Mouse (Mus musculus): ENCODE results near the gene Rnf187. TPM values are rescaled to one million over a fixed set of nuclear protein-coding genes. Genes with fewer than 3 reads are reported as not detected.

Gene Rnf187
- polyA plus RNA-seq, 1 experiment from 2014 or later = 641 TPM

DNA sequence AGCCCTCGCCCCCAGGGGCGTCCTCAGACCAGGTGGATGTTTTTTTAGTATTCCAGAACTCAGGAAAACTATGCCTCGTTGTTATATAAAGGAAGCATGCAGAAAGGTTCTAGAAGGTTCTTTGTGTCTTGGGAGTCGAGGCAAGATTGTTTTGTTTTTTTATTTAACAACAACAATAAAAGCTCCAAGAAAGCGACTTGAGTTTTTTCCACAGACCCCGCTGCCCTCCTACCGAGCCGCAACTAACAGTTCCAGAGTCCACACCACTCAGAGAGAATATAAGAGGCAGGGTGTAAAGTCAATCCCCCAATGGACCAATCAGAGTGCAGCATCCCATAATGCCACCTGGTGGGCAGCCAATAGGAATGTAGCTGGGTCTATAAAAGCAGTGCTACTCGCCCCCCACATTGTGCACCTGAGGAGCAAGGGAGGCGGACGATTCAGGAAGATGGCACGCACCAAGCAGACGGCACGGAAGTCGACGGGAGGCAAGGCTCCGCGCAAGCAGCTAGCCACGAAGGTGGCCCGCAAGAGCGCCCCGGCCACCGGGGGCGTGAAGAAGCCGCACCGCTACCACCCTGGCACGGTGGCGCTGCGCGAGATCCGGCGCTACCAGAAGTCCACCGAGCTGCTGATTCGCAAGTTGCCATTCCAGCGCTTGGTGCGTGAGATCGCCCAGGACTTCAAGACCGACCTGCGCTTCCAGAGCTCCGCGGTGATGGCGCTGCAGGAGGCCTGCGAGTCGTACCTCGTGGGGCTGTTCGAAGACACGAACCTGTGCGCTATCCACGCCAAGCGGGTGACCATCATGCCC, 22.9 kb upstream of the Rnf187 start:
- H3K9ac ChIP-seq (replicated peaks; ENCODE audit: low read length) = no peak overlapping the region
- ATAC-seq (ENCODE audit: low FRiP score, low TSS enrichment) (no peak), DNase-seq (no peak)
- H3K4me1 ChIP-seq (ENCODE audit: control insufficient read depth, insufficient read depth, low read length) = peaks cover 30% of the 10 kb centered on the region
- no peak overlapping the region for H3K4me3 ChIP-seq (replicated peaks; ENCODE audit: low read depth, low read length)
- no peaks in the 10 kb centered on the region for H3K27me3 ChIP-seq (ENCODE audit: control insufficient read depth, insufficient read depth, low read length)
- WGBS = 61% methylated on average over 50 of the region's 50 CpGs
- H3K4me2 ChIP-seq (ENCODE audit: low read length) = no peak overlapping the region
- H3K36me3 ChIP-seq (ENCODE audit: control insufficient read depth, insufficient read depth, low read length) = peaks cover 11% of the 10 kb centered on the region
- H3K9me3 ChIP-seq (ENCODE audit: control insufficient read depth, low read length) = peaks cover 7% of the 10 kb centered on the region
- H3K27ac ChIP-seq (replicated peaks; ENCODE audit: low read depth, low read length) = no peak overlapping the region

DNA sequence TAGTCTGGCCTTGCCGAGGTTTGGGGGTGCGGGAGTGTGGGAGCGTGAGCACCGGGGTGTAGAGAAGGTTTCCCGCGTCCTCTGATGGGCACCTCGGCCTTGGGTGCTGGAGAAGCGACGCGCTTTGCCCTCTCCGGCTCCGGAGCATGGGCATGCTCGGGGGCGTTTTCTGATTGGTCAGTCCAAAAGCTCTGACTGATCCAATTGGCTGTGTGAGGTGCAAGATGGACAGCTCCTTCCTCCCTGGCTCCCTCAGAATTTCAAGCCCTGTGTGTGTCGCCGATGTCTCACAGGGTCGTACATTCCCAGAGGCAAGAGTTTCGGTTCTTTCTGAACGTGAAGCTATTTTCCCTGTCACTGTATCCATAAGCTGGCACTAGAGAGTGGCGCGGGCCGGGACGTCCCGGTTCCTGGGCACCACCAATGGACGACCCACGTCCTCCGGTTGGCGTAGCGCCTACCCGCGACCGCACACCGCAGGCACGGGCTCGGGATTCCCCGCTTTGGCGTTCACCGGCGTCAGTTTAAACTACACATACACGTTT, 21.3 kb upstream of the Rnf187 start:
- H3K4me2 ChIP-seq (ENCODE audit: low read length) = peak overlapping the region; percentile 76
- DNase-seq = peak; percentile 88
- WGBS = 3% methylated on average over 40 of the region's 40 CpGs
- peak overlapping the region; percentile 47 for H3K4me3 ChIP-seq (replicated peaks; ENCODE audit: low read depth, low read length)
- H3K27ac ChIP-seq (replicated peaks; ENCODE audit: low read depth, low read length) = peak overlapping the region; percentile 77
- ATAC-seq (ENCODE audit: low FRiP score, low TSS enrichment) = peak; percentile 85
- peaks cover 7% of the 10 kb centered on the region for H3K9me3 ChIP-seq (ENCODE audit: control insufficient read depth, low read length)
- peaks cover 32% of the 10 kb centered on the region for H3K4me1 ChIP-seq (ENCODE audit: control insufficient read depth, insufficient read depth, low read length)
- H3K9ac ChIP-seq (replicated peaks; ENCODE audit: low read length) = peak overlapping the region; percentile 59
- H3K27me3 ChIP-seq (ENCODE audit: control insufficient read depth, insufficient read depth, low read length) = no peaks in the 10 kb centered on the region
- H3K36me3 ChIP-seq (ENCODE audit: control insufficient read depth, insufficient read depth, low read length) = peaks cover 11% of the 10 kb centered on the region

GRCm38 (mm10) chr11:58959186-58959825, 20.6 kb upstream of the Rnf187 start:
- no peak for DNase-seq
- H3K9ac ChIP-seq (replicated peaks; ENCODE audit: low read length) = peak overlapping the region; percentile 59
- peak overlapping the region; percentile 76 for H3K4me2 ChIP-seq (ENCODE audit: low read length)
- H3K27ac ChIP-seq (replicated peaks; ENCODE audit: low read depth, low read length) = peak overlapping the region; percentile 77; the same call in 1 of the 2 replicates
- H3K36me3 ChIP-seq (ENCODE audit: control insufficient read depth, insufficient read depth, low read length) = peaks cover 11% of the 10 kb centered on the region
- no peak for ATAC-seq (ENCODE audit: low FRiP score, low TSS enrichment)
- H3K4me1 ChIP-seq (ENCODE audit: control insufficient read depth, insufficient read depth, low read length) = peaks cover 32% of the 10 kb centered on the region
- no peaks in the 10 kb centered on the region for H3K27me3 ChIP-seq (ENCODE audit: control insufficient read depth, insufficient read depth, low read length)
- WGBS = 34% methylated on average over 15 of the region's 15 CpGs
- peak overlapping the region; percentile 47 for H3K4me3 ChIP-seq (replicated peaks; ENCODE audit: low read depth, low read length)
- peaks cover 7% of the 10 kb centered on the region for H3K9me3 ChIP-seq (ENCODE audit: control insufficient read depth, low read length)

- WGBS = 89% methylated on average over 6 of the region's 6 CpGs
- Histone ChIP-seq H3K4me1 (ENCODE audit: control insufficient read depth, insufficient read depth, low read length) (peaks cover 31% of the 10 kb centered on the region), H3K36me3 (ENCODE audit: control insufficient read depth, insufficient read depth, low read length) (peaks cover 11% of the 10 kb centered on the region), H3K27me3 (ENCODE audit: control insufficient read depth, insufficient read depth, low read length) (no peaks in the 10 kb centered on the region), H3K9ac (replicated peaks; ENCODE audit: low read length) (no peak overlapping the region; the same call in 1 of the 2 replicates), H3K27ac (replicated peaks; ENCODE audit: low read depth, low read length) (no peak overlapping the region), H3K4me3 (replicated peaks; ENCODE audit: low read depth, low read length) (peak overlapping the region; percentile 4; the same call in 1 of the 2 replicates), H3K4me2 (ENCODE audit: low read length) (peak overlapping the region; percentile 64), H3K9me3 (ENCODE audit: control insufficient read depth, low read length) (peaks cover 7% of the 10 kb centered on the region)
- ATAC-seq (ENCODE audit: low FRiP score, low TSS enrichment) (no peak), DNase-seq (no peak)
These were observed 19.8 kb upstream of the Rnf187 start for GRCm38 (mm10) chr11:58958536-58958935.

DNA sequence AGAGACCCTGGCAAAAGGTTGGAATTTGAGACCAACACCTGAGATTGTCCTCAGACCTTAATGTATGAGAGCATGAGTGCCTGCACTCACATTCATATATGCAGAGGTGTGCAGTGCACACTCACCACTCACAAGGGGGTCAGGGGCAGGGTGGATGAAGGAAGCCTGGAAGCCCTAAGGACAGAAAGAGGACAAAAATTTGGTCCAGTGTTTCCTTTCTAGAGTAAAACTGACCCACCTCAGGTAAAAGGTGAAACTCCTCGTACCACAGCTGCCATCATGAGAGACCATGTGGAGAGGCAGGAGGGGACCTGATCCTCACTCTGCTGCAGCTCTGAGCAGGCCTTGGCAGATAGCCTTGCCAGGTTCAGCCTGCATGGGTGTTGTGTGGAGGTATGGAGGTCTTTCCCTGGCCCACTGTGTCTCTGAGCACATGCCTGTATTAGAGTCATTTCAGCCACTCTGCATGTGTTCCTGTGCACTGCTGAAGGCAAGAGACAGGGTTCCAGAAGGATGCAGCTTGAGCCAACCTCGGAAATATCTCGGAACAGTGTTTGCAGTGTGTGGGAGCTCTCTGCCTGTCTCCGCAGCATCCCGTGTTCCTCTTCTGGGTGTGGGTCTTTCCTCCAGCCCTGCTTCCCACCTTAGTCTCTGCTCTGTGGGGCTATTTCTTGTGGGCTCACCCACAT, 18.7 kb upstream of the Rnf187 start:
- no peak for ATAC-seq (ENCODE audit: low FRiP score, low TSS enrichment)
- Histone ChIP-seq H3K9me3 (ENCODE audit: control insufficient read depth, low read length) (peaks cover 7% of the 10 kb centered on the region), H3K9ac (replicated peaks; ENCODE audit: low read length) (peak overlapping the region; percentile 71), H3K4me2 (ENCODE audit: low read length) (peak overlapping the region; percentile 64), H3K27ac (replicated peaks; ENCODE audit: low read depth, low read length) (0 out of 2 replicates have a peak overlapping the region, but pooled peaks have one; percentile 20), H3K36me3 (ENCODE audit: control insufficient read depth, insufficient read depth, low read length) (peaks cover 11% of the 10 kb centered on the region), H3K4me1 (ENCODE audit: control insufficient read depth, insufficient read depth, low read length) (peaks cover 35% of the 10 kb centered on the region), H3K4me3 (replicated peaks; ENCODE audit: low read depth, low read length) (peak overlapping the region; percentile 53), H3K27me3 (ENCODE audit: control insufficient read depth, insufficient read depth, low read length) (no peaks in the 10 kb centered on the region)
- WGBS = 80% methylated on average over 5 of the region's 5 CpGs
- no peak for DNase-seq

DNA sequence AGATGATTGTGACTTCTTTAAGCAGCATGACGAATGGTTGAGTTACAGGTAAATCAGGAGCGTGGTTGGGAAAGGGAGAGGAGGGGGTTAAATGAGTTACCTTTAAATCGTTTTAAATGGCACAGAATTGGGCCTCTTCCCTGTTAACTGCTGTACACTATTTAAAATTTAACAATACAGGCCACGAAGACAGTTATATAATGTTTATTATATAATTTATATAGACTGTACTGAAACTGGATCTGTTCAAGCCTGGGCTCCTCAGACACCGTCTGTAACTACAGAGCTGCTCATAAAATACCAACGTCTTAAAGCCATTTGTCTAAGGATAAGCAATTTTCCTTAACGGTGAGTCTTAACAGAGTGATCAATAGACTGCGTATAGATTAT, 17.1 kb upstream of the Rnf187 start:
- H3K4me2 ChIP-seq (ENCODE audit: low read length) = peak overlapping the region; percentile 64
- ATAC-seq (ENCODE audit: low FRiP score, low TSS enrichment) = no peak
- H3K9ac ChIP-seq (replicated peaks; ENCODE audit: low read length) = peak overlapping the region; percentile 71
- WGBS = 22% methylated on average over 8 of the region's 8 CpGs
- H3K4me1 ChIP-seq (ENCODE audit: control insufficient read depth, insufficient read depth, low read length) = peaks cover 47% of the 10 kb centered on the region
- no peak overlapping the region; the same call in 1 of the 2 replicates for H3K27ac ChIP-seq (replicated peaks; ENCODE audit: low read depth, low read length)
- DNase-seq = no peak
- H3K9me3 ChIP-seq (ENCODE audit: control insufficient read depth, low read length) = no peaks in the 10 kb centered on the region
- H3K4me3 ChIP-seq (replicated peaks; ENCODE audit: low read depth, low read length) = peak overlapping the region; percentile 53
- peaks cover 11% of the 10 kb centered on the region for H3K36me3 ChIP-seq (ENCODE audit: control insufficient read depth, insufficient read depth, low read length)
- no peaks in the 10 kb centered on the region for H3K27me3 ChIP-seq (ENCODE audit: control insufficient read depth, insufficient read depth, low read length)

DNA sequence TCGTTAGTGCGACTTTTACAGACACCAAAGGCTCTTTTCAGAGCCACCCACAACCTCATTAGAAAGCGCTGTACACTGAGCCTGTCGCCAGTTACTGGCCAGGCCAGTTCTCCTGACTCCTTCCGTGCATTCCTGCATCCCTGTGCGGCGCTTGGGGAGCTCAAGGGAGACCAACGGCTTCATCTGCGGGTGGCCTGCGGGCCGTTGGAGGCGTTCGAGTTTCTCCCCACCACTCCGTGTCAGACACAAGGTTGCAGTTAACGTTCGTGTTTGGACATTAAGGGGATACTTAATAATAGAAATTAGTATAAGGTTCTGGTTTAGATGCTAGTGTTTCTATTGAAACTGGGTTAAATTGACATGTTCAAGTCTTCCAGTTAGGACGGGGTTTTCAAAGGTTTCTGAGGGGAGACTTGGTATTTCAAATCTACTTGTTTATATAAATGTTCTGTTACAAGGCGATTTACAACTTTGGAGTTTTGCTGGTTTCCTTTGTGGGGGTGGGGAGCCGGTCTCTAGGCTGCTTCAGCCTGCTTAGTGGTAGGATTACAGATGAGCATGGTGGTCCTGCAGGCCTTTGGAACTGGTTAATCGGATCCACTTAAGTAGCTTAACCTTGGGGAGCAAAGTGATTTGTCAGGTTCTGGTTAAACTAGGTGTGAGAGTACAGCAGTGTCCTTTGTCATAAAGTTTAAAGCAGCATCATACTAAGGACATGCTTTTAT, 16.6 kb upstream of the Rnf187 start:
- Histone ChIP-seq H3K9me3 (ENCODE audit: control insufficient read depth, low read length) (no peaks in the 10 kb centered on the region), H3K36me3 (ENCODE audit: control insufficient read depth, insufficient read depth, low read length) (peaks cover 11% of the 10 kb centered on the region), H3K4me1 (ENCODE audit: control insufficient read depth, insufficient read depth, low read length) (peaks cover 50% of the 10 kb centered on the region), H3K4me2 (ENCODE audit: low read length) (peak overlapping the region; percentile 64), H3K27ac (replicated peaks; ENCODE audit: low read depth, low read length) (peak overlapping the region; percentile 99), H3K9ac (replicated peaks; ENCODE audit: low read length) (peak overlapping the region; percentile 71), H3K4me3 (replicated peaks; ENCODE audit: low read depth, low read length) (peak overlapping the region; percentile 53), H3K27me3 (ENCODE audit: control insufficient read depth, insufficient read depth, low read length) (no peaks in the 10 kb centered on the region)
- WGBS = under 1% methylated on average over 20 of the region's 20 CpGs
- ATAC-seq (ENCODE audit: low FRiP score, low TSS enrichment) (peak; percentile 19), DNase-seq (peak; percentile 70)
